Mouse (Mus musculus): Measurements from ENCODE around the gene Cope. TPM values are rescaled to one million over a fixed set of nuclear protein-coding genes. Genes with fewer than 3 reads are reported as not detected.
A peak's percentile ranks its signal among the peaks of the same experiment; 100 is the strongest.

Cope gene
- polyA plus RNA-seq, 1 experiment from 2014 or later = 294 TPM

DNA sequence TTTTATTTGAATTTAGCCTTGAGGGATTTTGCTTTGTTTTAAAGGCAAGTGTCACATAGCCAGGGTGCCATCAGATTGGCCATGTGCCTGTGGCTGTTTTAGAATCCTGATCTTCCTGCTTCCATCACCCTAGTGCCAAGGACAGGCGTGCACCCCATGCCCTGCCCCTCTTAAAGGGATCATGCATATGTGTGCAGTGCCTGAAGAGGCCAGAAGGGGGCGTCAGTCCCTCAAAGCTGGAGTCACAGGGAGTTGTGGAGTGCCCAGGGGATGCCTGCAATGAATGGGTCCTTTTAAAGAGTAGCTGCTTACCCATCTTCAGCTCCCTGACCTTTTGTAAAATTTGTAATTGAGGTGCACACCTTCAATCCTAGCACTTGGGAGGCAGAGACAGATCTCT is 7.0 kb downstream of the Cope start:
- WGBS = 44% methylated on average over 2 of the region's 2 CpGs
- H3K9me3 ChIP-seq = no peaks in the 10 kb centered on the region
- no peak overlapping the region for H3K9ac ChIP-seq
- no peak overlapping the region for H3K27ac ChIP-seq (replicated peaks)
- no peak overlapping the region for H3K4me3 ChIP-seq
- no peak for ATAC-seq (ENCODE audit: extremely low read depth, insufficient number of reproducible peaks, low FRiP score, low TSS enrichment)
- peaks cover 2% of the 10 kb centered on the region for H3K4me1 ChIP-seq
- peaks cover 91% of the 10 kb centered on the region for H3K36me3 ChIP-seq
- no peak overlapping the region for H3K4me2 ChIP-seq
- no peaks in the 10 kb centered on the region for H3K27me3 ChIP-seq (replicated peaks)

DNA sequence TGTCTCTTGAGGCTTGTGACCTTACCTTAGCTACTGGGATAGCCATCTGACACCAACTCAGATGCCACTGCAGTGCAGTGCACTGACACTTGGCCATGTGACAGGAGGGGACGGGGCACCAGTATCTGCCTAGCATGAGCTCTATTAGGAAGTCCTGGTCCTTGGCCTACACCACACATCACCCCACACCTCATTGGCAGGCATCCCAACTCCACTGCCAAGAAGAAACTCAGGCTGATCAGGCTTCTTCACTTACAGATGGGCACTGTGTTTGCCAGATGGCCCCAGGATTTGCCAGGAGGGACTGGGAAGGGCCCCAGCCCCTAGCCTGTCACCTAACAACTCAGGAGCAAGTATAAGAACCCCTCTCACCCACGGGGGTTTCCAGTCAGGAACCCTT is 11.1 kb downstream of the Cope start:
- WGBS = 56% methylated on average over 2 of the region's 2 CpGs
- Histone ChIP-seq H3K36me3 (peaks cover 51% of the 10 kb centered on the region), H3K4me3 (no peak overlapping the region), H3K9me3 (no peaks in the 10 kb centered on the region), H3K27ac (replicated peaks) (no peak overlapping the region), H3K4me1 (peaks cover 30% of the 10 kb centered on the region), H3K9ac (no peak overlapping the region), H3K27me3 (replicated peaks) (peaks cover 21% of the 10 kb centered on the region), H3K4me2 (no peak overlapping the region)
- no peak for ATAC-seq (ENCODE audit: extremely low read depth, insufficient number of reproducible peaks, low FRiP score, low TSS enrichment)

DNA sequence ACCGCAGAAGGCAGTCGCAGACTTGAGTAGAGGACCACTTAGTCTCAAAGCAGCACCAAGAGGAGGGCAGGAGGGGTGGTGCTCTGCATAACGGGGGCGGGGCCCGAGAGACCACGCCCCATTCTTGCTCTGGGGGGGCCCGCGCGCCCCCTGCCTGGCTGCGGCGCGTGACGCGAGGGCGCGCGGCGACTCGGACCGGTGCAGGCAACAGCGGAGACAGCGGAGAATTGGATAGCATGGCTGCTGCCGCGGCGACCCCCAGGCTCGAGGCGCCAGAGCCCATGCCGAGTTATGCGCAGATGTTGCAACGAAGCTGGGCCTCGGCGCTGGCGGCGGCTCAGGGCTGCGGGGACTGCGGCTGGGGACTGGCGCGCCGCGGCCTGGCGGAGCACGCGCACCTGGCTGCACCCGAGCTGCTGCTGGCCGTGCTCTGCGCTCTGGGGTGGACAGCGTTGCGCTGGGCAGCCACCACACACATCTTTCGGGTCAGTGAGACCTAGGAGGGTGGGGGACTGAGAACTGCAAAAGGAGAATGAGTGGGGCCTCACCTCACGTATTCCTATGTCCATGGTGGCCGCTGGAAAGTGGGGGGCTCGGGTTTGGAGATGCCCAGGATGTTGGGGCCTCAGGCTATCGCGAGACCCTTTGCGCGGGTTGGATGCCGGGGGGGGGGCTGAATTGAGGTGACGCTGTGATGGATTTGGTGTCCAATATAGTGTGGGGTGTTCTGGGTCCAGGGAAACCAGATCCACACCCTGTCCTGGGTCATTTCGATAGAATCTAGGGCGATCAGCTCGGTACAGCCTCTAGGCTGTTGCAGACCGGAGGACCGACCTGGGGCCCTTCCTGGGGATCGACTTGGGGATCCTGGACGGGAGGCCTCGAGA is 13.5 kb downstream of the Cope start, which contains the start of gene Cers1:
Gene Cers1 (plus strand): TSS at position 152 of the 887 bp plus-strand sequence.
- H3K4me2 ChIP-seq = peak within 1 kb of the TSS; percentile 90
- no peak within 1 kb of the TSS for H3K27ac ChIP-seq (replicated peaks)
- peak within 1 kb of the TSS; percentile 63 for H3K4me3 ChIP-seq
- ATAC-seq (ENCODE audit: extremely low read depth, insufficient number of reproducible peaks, low FRiP score, low TSS enrichment) = peak; percentile 19; the same call in 1 of the 2 replicates
- peaks cover 29% of the 10 kb centered on the region for H3K36me3 ChIP-seq
- peaks cover 24% of the 10 kb centered on the region for H3K27me3 ChIP-seq (replicated peaks)
- H3K4me1 ChIP-seq = peaks cover 30% of the 10 kb centered on the region
- no peaks in the 10 kb centered on the region for H3K9me3 ChIP-seq
- H3K9ac ChIP-seq = peak within 1 kb of the TSS; percentile 79
- 3% methylated on average over 66 of the region's 66 CpGs for WGBS

DNA sequence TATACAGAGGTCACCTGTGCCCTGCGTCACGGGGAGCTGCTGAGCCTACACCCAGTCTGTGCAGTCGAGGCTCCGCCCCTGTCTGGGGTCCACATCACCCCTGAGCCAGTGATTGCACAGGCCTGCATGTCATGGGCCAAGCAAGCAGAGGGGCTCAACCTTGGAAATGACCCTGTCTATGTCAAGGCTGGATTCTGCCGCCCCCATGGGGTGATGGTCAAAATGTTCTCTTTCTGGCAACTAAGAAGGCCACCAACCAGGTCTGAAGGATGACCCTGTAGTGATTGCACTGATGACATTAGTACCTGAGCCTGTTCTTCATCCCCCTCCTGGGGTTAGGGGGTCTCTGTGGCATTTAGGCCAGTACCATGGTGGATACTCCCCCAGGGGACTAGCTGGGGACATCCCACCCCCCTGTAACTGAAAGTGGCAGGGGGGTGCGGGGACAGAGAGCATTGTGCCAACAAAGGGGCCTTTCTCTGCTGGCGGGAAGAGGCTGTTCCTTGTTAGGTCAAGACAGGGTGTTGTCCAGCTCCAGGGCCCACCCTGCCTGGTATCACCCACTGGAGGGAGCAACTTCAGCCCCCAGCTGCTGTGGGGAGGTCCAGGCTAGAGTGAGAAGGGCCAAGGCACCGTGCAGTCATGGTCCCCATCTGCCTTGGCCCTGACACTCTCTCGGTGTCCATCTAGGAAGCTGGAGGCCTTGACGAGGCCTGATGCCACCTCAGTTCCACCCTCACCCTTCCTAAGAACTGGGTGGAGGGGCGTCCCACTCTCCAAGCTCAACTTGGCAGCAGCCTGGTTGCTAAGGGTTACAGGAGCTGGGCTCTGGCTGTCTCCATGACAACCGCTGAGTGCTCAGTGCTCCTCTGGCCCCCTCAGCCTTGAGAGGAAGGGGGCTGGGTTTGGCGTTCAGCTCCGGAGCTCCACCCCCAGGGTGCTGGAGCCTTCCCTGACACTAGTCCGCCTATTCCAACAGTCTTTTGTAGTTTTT is 14.5 kb downstream of the Cope start:
- no peak overlapping the region for H3K27ac ChIP-seq (replicated peaks)
- H3K27me3 ChIP-seq (replicated peaks) = peaks cover 24% of the 10 kb centered on the region
- ATAC-seq (ENCODE audit: extremely low read depth, insufficient number of reproducible peaks, low FRiP score, low TSS enrichment) = peak; percentile 21; the same call in 1 of the 2 replicates
- WGBS = 19% methylated on average over 15 of the region's 15 CpGs
- peak overlapping the region; percentile 63 for H3K4me3 ChIP-seq
- peaks cover 20% of the 10 kb centered on the region for H3K36me3 ChIP-seq
- no peaks in the 10 kb centered on the region for H3K9me3 ChIP-seq
- H3K4me1 ChIP-seq = peaks cover 30% of the 10 kb centered on the region
- peak overlapping the region; percentile 90 for H3K4me2 ChIP-seq
- peak overlapping the region; percentile 79 for H3K9ac ChIP-seq

DNA sequence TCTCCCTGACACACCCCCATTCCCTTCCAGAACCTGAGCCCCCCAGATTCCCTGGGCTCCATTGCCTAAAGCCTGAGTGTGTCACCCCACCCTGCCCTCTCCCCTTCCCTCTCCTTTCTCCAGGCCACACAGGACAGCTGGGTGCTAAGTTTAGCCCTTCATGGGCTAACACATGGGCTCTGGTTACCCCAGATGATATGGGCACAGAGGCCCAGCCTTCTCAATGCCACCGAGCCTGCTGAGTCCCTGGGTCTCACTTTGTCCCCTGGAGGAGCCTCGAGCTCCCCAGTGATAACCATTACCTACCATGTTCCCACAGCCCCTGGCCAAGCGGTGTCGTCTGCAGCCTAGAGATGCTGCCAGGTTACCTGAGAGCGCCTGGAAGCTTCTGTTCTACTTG is 15.6 kb downstream of the Cope start:
- H3K36me3 ChIP-seq = peaks cover 9% of the 10 kb centered on the region
- H3K4me3 ChIP-seq = no peak overlapping the region
- H3K27me3 ChIP-seq (replicated peaks) = peaks cover 24% of the 10 kb centered on the region
- ATAC-seq (ENCODE audit: extremely low read depth, insufficient number of reproducible peaks, low FRiP score, low TSS enrichment) = no peak
- H3K4me1 ChIP-seq = peaks cover 30% of the 10 kb centered on the region
- H3K4me2 ChIP-seq = no peak overlapping the region
- WGBS = 67% methylated on average over 5 of the region's 5 CpGs
- no peaks in the 10 kb centered on the region for H3K9me3 ChIP-seq
- no peak overlapping the region for H3K9ac ChIP-seq
- H3K27ac ChIP-seq (replicated peaks) = no peak overlapping the region

DNA sequence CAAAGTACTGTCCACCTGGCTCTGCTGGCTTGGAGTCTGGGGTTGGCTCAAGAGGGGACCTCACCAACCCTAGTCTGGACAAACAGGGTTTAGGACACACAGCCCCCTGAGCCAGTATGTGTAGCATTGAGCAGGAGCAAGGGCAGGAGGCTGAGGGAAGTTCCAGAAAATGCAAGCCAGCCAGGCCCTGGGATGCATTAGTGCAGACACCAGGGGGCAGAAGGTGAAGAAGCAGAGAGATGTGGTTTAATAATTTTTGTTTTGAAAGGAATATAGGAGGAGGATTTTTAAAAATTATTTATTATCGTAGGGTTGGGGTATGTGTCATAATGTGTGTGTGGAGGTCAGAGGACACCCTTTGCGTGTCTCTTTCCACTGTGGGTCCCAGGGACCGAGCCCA is 21.4 kb downstream of the Cope start:
- ATAC-seq (ENCODE audit: extremely low read depth, insufficient number of reproducible peaks, low FRiP score, low TSS enrichment) = no peak
- no peaks in the 10 kb centered on the region for H3K9me3 ChIP-seq
- WGBS = 87% methylated on average over 3 of the region's 3 CpGs
- H3K27ac ChIP-seq (replicated peaks) = no peak overlapping the region
- no peaks in the 10 kb centered on the region; the same call in 1 of the 2 replicates for H3K27me3 ChIP-seq (replicated peaks)
- no peak overlapping the region for H3K9ac ChIP-seq
- H3K4me1 ChIP-seq = 0 out of 2 replicates have a peak, but pooled peaks cover 1% of the 10 kb centered on the region
- H3K4me2 ChIP-seq = no peak overlapping the region
- H3K4me3 ChIP-seq = no peak overlapping the region
- H3K36me3 ChIP-seq = peaks cover 8% of the 10 kb centered on the region; the same call in 1 of the 2 replicates

DNA sequence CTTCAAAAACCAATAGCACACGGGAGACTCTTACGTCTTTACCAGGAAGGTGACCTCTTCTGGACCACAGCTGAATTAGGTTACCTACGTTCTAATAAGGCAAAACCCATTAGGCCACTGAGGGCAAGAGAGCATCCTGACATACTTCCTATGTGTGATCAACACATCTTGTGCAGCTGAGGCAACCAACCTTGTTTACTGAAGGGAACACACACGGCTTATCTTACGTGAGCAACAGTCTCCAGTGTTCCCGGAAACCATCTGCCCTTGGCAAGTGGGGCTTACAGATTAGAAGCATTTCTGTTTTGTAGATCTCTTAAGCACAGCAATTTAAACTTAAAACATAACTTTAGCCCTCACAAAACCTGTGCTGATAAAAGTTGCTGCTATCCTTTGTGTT is 25.2 kb downstream of the Cope start:
- ATAC-seq (ENCODE audit: extremely low read depth, insufficient number of reproducible peaks, low FRiP score, low TSS enrichment) = no peak
- WGBS = 87% methylated on average over 6 of the region's 6 CpGs

DNA sequence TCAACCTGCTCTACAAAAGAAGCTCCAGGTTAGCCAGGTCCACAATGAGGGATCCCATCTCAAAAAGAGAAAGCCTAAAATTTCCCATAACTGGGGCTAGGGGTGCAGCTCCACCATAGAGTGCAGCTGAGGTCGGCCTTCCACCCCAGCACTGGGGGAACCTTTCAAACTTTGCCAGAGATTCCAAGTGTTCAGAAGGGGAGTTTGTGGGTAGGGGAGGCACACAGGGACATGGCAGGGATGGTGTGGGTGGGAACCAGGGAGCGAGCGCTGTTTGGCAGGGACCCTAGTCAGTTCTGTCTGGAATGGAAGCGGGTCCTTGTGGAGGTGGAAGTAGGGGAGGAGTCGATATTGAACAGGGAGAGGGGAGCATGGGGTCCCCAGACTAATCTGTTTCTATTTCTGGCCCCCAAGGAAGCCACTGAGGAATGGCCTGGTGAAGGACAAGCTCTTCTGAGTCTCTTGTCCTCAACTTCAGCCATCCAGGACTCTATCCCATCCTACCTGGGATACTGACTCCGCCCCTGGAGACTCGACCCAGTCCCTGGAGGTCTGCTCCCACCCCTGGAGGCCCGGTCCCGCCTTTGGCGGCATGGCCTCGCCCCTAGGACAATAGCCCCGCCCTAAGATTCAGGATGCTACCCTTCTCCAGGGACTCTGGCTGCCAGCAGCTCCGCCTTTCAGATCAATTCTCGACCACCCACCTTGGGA is 27.0 kb downstream of the Cope start, which contains the start of gene Gdf1:
Gene Gdf1 (plus strand): TSS at position 694 of the 711 bp plus-strand sequence.
- Histone ChIP-seq H3K4me2 (peak within 1 kb of the TSS; percentile 66), H3K27ac (replicated peaks) (no peak within 1 kb of the TSS), H3K4me3 (peak within 1 kb of the TSS; percentile 40), H3K36me3 (peaks cover 43% of the 10 kb centered on the region), H3K4me1 (peaks cover 36% of the 10 kb centered on the region), H3K9ac (peak within 1 kb of the TSS; percentile 72), H3K27me3 (replicated peaks) (peaks cover 22% of the 10 kb centered on the region), H3K9me3 (no peaks in the 10 kb centered on the region)
- WGBS = 26% methylated on average over 14 of the region's 14 CpGs
- no peak for ATAC-seq (ENCODE audit: extremely low read depth, insufficient number of reproducible peaks, low FRiP score, low TSS enrichment)

More for the DNA sequence above, 25.2 kb downstream of the Cope start:
- Histone ChIP-seq H3K27me3 (replicated peaks) (peaks cover 22% of the 10 kb centered on the region), H3K9me3 (no peaks in the 10 kb centered on the region), H3K9ac (no peak overlapping the region), H3K4me3 (no peak overlapping the region), H3K27ac (replicated peaks) (no peak overlapping the region; the same call in 1 of the 2 replicates), H3K4me1 (peaks cover 36% of the 10 kb centered on the region), H3K36me3 (peaks cover 26% of the 10 kb centered on the region), H3K4me2 (no peak overlapping the region)

DNA sequence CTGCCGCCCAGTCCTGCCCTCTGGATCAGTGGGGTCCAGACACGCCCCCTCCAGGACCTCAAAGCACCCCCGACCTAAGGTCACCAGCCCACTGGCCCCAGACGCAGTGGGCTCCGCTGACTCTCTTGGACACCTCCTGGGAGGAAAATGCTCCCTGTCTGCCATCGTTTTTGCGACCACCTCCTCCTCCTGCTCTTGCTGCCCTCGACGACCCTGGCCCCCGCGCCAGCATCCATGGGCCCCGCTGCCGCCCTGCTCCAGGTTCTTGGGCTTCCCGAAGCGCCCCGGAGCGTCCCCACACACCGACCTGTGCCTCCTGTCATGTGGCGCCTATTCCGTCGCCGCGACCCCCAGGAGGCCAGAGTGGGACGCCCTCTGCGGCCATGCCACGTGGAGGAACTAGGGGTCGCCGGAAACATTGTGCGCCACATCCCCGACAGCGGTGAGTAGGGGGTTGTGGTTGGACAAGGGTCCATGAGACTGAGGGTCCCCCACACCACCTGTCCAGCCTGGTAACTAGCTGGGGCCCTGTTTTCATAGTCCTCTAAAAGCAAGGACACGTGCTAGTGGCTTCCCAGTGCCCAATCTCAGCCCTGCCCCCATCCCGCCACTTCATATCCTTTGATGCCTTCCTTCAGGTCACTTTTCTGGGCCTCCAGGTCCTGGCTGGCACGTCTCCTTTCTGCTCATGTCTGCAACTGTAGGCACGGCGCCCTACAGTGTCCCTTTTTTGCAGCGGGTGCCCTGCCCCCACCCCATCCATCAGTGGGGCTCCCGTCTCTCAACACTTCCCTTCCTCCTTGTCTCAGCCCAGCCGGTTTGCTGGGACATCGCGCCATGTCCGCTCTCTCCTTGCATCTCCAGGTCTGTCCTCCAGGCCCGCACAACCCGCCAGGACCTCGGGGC is 27.8 kb downstream of the Cope start:
- peaks cover 36% of the 10 kb centered on the region for H3K4me1 ChIP-seq
- peak overlapping the region; percentile 40 for H3K4me3 ChIP-seq
- peaks cover 22% of the 10 kb centered on the region for H3K27me3 ChIP-seq (replicated peaks)
- H3K4me2 ChIP-seq = peak overlapping the region; percentile 66
- ATAC-seq (ENCODE audit: extremely low read depth, insufficient number of reproducible peaks, low FRiP score, low TSS enrichment) = no peak
- H3K27ac ChIP-seq (replicated peaks) = no peak overlapping the region
- H3K36me3 ChIP-seq = peaks cover 51% of the 10 kb centered on the region
- peak overlapping the region; percentile 72 for H3K9ac ChIP-seq
- H3K9me3 ChIP-seq = no peaks in the 10 kb centered on the region
- WGBS = 7% methylated on average over 45 of the region's 45 CpGs
